Mouse (Mus musculus): ENCODE results near the gene Cbr4. TPM values are rescaled to one million over a fixed set of nuclear protein-coding genes. Genes with fewer than 3 reads are reported as not detected.

Gene Cbr4
- total RNA-seq, 2 experiments from 2014 or later, result 21.4 to 24.5 TPM

DNA sequence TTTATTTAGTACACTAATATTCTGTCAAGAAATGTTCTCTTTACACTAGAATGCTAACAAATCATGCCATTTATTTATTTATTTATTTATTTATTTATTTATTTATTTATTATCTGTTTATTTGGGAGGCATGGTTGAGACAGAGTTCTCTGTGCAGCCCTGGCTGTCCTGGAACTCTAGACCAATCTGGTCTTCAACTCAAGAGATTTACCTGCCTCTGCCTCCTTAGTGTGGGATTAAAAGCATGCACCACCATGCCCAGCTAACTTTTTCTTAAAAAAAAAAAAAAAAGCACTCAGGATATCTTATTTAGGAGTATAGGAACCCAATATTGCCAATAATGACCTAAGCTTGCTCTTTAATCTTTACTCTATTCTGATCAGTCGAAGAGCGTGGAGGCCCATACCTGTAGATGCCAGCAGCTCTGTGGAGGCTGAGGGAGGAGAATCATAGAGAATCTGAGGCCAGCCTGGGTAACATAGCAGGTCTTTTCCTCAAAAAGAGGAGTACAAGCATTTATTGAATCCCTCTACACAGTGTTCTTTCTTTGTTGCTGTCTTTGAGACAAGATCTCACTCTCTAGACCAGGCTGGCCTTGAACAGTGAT, 508 bp upstream of the Cbr4 start:
- DNase-seq (ENCODE audit: low spot score in 2 of 2), result no peak

DNA sequence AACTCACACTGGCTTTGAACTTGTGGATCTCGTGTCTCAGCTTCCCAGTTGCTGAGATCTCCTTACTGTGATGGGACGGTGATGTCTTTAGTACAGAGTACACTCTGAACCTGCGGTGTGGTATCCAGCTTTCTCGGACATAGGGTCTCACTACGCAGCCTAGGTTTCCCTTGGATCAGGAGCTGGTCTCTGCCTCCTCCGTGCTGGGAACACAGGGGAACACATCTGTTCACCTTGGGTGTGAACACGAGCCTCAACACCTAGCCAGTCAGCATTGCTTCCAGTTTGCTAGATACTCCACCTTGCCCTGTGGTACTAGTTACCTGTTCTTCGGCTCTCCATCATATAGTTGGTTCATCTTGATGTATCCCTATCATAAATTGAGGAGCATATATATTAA, 1.1 kb downstream of the Cbr4 start:
- DNase-seq (ENCODE audit: low spot score in 2 of 2), result no peak

DNA sequence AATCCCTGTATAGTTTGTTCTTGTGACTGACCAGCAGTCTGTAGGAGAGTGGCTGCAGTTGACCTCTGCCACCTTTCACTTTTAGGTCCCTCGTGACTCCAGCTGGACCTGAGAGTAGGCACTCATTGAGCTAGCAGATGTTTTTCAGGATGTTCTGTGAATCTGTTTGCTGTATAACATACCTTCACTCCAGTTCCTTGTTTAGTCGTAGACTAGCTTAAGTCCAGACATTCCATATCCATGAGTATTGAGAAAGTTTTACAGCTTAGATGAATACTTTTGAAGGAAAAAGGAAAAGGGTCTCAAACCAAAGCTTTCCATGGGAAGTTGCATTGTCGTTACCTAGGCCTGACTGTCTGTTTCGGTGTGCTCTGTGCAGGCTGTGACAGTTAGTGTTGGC, 9.6 kb downstream of the Cbr4 start:
- DNase-seq (ENCODE audit: low spot score in 2 of 2), result no peak

DNA sequence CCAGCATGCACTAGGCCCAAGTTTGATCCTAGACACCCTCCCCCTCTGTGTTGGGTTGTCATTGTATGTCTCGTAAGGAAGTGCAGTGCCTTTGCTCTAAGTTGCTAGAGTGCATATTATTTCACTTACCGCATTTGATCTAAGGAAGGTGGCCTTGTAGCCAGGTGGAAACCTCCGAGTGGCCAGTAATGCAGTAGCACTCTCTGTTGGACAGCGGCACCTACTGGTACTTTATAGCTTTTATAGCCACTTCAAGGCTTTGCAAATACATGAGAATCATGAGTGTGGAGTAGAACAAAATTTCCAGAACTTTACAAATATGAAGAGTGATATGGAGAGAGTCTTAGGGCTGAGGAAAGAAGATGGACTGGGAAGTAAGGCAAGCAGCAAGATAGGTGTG, 11.5 kb downstream of the Cbr4 start:
- DNase-seq (ENCODE audit: low spot score in 2 of 2), result peak in 1 of 2 experiments; percentile 53

DNA sequence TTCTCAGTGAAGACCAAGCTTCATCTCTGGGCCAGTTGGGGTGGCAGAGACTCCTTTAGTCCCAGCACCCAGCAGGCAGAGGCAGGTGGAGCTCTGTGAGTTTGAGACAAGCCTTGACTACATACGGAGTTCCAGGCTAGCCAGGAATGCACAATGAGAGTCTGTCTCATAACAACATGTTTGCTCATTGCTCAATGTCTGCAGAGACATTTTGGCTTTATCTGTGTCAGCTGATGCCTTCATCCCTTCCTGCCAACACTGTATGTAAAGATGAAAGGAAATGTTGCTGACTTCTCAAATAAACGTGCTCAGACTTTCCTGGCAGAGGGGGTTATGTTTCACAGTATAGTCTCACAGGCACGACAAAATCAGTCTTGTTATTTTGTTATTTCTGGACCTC, 13.4 kb downstream of the Cbr4 start:
- no peak for DNase-seq (ENCODE audit: low spot score in 2 of 2)

DNA sequence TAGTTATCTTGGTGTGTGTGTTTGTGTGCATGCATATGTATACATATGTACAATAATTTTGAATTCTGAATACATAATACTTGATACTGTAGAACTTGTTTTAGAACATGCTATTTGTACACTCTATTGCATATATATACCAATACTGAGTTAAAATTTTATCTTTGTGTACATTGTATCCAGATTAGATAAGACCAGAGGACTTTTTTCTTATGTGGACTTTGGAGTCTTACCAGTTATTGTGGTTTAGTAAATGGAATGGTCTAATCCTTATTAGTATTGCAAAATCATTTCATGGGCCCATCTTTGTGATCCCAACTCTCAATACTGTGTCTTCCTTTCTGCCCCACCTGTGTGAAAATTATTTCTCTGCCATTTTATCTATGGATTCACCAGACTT, 14.7 kb downstream of the Cbr4 start:
- DNase-seq (ENCODE audit: low spot score in 2 of 2), result no peak

DNA sequence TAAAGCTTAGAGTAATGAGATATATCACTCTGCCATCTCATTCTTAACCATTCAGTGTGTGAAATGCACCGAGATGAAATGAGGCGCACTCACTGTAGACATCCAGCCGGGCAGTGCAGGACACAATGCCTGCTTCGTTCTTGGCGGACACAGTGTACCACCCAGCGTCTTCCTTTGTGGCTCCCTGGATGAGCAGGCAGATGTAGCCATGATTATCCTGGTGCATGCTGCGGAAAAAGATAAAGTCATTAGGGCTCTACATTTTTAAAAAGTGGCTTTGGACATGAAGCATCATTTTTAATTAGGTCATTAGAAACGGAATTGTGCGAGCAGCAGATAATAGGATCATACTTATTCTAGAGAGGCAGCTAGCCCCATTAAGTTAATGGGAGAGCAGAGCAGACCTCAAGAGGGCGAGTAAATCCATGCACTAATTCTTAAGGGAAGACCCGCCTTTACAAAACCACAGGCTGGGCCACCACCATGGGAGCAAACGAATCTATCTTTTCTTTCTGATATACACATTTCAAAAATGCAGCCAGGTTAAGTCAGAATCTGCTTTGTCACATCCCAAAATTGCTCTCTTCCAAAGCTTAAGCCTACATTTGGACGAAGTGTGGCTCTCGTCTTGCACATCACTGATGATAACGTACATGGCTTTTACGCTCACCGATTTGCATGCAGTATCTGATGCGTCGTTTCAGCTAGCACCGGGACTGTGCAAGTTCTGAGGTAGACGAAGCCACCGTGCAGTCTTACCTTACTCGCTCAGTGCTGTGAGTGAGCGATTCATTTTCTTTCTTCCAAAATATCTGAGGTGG, 27.8 kb downstream of the Cbr4 start:
- peak in 1 of 2 experiments; percentile 18 for DNase-seq (ENCODE audit: low spot score in 2 of 2)

DNA sequence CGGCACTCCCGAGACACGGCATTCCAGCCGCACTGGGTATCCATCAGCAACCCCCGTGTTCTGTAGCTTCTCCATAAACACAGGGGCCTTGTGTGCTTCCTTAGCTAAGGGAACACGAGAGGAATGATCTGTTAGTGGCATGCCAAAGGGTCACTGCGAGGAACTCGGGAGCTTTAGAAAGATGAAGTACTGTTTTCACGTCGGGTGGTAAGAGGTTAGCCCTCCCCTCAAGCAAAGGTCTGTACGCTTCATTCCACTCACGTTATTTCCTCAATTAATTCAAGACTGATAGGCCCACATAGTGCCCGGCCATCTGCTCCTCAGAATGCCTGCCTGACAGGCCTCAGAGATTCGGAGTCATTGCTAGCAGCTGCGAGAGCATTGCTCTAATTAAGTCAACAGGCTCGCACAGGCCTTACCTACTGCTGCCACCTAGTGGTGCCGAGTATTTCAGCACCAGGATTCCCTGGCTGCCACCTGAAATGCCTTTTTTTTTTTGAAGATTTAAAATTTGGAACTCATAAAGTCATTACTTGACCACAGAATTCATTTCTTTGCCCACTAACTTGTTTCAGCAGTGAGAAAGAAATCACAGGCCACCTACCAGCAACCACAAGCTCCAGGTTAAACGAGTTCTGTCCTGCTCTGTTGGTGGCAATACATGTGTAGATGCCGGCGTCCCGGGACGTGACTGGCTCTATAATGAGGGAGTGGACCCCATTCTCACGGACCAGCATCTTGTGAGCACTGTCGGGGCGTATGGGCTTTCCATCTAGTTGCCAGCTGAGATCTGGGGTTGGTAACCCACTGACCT, 28.6 kb downstream of the Cbr4 start:
- DNase-seq (ENCODE audit: low spot score in 2 of 2), result peak; percentile 72 to 95

DNA sequence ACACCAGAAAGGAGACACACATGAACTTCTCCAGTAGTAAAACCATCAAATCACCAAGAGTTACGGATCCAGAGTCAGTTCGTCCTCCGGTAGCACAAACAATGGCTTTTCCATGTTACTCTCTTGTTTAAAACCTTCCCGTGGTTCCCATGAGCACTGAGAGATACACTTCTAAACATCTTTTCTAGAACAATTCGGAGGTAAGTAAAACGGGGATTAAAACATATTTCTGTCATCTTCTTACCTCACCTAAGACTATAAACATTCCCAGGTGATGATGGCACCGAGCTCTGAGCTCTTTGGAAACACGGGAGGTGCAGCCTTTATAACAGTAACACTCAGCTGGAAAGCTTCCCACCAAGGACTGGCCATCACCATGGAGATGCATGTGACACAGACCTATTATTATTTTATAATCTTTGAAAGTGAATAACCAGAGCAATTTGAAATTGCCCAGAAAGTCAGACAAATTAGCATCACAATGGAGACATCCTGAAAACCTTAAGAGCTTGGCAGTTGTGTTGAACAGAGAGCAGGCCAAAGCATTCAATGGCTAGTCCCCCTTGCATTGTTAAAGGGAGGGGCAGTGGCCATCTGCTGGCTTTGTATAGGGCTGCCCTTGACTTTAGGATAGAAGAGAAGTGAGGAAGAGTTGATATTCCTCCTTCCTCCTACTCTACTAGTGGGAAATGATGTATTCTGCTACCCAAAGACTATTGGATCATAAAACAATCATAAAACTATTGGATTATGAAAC, 29.4 kb downstream of the Cbr4 start:
- DNase-seq (ENCODE audit: low spot score in 2 of 2), result no peak

DNA sequence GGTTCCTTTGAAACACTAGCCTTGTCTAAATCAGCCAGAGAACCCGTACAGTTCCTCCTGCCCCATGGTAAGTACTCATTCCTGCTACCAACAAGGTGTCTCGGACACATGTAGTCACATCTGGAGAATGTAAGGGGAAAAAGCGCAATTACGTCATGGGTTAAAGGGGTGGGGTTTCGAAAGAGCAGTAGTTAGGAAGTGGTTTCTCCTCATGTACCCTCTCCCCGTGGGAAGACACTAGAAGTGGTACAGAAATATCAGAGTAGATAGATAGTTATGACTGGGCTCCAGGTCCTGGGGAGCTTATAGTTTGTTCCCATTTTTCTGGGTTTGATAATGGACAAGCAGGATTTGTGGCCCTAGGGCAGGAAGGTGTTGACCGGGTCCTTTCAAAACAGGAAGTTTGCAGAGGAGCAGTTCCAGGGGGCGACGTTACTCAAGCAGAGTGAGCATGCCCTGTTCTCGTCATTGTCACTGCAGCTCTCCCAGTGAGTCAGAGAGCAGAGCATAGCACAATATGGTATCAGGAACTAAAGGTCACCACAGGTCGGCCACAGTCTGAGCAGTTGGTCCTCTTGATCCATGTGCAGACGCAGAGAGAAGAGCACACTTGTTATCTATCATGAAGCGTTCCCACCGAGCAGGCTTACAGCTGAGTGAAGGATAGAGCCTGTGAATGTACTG, 30.1 kb downstream of the Cbr4 start:
- DNase-seq (ENCODE audit: low spot score in 2 of 2), result no peak

DNA sequence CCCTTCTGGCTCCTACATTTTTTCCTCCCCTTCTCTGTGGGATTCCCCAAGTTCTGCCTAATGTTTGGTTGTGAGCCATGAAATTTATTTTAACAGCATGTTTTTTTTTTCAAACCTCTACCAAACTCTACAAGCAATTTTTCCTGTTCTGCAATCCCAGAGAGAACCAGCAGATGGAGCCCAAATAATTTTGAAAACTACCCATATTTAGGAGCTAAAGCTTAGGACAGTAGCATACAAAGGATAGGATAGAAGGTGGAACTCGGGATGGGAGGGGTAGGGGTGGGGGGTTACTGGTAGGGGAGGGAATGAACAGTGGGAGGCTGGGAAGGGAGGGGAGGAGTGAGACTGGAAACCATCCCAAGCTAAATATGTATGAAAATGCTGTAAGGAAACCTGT, 34.6 kb downstream of the Cbr4 start:
- peak in 1 of 2 experiments; percentile 67 for DNase-seq (ENCODE audit: low spot score in 2 of 2)

DNA sequence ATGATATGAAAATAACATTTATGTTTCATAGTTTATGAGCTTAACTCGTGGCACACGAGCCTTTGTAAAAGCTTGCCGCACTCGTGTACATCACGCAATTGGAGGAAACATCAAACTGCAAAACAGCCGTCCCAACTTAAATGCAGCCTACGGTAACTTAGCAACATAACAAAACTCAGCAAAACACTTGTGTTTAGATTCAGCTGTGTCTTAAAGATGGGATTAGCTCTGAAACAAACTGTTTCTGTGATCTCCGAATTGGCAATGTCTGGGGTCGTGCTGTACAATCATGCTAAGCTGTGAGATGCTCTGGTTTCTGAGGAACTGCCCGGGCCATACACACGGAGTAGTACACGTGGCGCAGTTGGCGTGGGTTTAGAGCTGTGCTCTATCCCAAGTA, 39.5 kb downstream of the Cbr4 start:
- DNase-seq (ENCODE audit: low spot score in 2 of 2), result no peak

DNA sequence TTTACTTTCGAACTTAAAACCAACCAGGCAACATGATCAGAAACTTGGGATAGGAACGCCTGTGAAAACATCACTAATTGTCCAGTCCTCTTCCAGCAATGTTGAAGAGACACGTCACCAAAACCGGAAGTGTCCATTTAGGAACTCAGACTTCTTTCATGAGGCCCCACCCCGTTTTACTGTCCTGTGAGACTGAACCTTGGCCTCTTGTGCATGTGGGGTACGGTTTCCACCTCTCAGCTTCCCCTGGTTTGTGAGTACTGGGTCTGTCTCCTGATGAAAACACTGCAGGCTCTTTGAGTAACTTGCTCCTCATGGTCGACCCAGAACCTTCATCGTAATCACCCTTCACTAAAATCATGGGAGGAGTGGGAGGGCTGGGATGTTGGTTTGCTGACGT, 40.7 kb downstream of the Cbr4 start:
- DNase-seq (ENCODE audit: low spot score in 2 of 2), result no peak

DNA sequence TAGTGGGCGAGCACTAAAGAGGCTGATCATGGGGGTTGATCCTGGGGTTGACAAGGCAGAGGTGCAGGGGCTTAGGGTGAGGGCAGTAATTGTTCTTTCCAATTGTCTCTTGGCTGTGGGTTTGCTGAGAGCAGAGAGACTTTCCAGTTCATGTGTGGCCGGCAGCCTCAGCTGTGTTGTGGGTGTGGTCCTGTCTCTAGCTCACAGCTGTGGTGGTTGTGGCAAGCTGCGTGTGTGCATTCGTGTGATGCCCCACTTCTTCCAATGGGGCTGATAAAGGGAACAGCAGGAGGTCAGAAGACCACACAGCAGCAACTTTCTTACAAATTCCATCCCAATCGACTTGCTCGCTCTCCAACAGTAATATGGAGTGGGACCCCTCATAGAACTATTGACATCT, 41.1 kb downstream of the Cbr4 start:
- DNase-seq (ENCODE audit: low spot score in 2 of 2), result no peak

DNA sequence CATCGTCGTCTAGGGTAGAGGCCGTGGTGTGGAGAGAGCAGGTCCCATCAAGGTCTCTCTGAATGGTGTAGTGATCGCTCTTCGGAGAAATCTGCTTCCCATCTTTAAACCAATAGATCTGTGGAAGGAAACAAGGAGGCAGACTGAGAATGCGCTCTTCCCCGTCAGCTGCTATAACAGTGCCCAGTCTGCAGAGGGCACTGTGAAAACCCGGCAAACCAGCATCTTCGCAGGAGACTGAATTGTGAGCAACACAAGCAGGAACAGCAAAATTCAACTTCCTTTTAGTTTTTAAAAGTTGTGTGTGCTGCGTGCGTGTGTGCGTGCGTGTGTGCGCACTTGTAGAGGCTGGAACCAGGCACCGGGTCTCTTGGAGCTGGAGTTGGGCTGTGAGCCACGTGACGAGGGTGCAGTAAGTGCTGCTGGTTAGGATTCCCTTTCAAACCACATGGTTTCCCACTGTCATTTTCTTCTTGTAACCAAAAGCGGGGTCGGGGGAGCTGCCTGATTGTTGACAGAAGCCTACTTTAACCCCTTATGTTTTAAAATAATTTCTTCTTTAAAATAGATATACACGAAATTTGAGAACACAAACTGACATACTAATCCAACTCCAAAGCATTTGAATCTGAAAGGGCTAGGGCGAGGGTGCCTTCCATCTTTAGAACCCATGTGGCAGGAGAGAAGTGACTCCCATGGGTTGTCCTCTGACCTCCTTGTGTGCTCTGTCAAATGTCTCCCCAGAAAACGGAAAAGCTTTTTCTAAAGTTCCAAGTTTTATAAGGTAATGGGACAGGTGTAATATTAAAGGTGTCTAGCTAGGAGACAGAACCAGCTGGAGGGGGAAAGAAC, 44.6 kb downstream of the Cbr4 start:
- DNase-seq (ENCODE audit: low spot score in 2 of 2), result peak in 1 of 2 experiments; percentile 33

DNA sequence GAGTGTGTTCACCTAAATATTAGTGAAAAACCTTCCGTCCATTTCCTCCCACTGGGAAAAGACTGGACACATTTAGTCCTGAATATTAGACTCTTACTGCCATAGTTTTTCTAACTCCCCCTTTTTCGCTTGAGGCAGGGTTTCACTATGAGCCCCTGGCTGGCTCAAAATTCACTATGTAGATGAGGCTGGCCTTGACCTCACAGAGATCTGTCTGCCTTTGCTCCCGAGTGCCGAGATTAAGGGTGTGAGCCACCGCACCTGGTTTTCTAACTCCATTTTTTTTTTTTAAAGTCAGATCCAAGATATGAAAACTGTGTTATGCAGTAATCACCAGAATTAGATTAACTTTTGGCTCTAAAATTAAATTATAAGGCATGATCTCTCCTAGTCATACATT, 45.3 kb downstream of the Cbr4 start:
- DNase-seq (ENCODE audit: low spot score in 2 of 2), result no peak

DNA sequence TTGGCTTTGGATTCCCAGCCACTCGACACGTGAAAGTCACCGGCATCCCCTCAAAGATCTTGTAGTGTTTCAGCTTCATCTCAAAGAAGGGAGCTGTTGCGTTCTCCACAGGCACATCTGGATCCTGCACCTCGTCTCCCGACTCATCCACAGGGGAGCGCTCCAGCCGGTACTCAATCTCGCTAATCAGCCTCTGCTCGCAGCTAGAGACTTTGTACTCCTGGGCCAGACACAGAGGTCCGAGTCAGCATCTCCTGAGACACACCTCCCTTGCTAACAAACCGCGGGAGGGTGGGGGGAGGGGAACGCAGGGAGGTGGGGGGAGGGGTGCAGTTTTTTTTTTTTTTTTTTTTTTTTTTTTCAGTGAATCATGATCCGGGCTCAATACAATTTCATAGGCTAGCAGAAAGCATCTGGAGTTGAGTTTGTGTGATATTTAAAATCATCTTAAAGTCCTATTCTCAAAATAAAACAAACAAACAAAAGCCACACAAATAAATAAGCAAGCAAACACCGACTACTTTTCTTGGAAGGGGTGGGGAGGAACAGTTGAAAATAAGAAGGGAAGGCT, 45.9 kb downstream of the Cbr4 start:
- DNase-seq (ENCODE audit: low spot score in 2 of 2), result no peak

DNA sequence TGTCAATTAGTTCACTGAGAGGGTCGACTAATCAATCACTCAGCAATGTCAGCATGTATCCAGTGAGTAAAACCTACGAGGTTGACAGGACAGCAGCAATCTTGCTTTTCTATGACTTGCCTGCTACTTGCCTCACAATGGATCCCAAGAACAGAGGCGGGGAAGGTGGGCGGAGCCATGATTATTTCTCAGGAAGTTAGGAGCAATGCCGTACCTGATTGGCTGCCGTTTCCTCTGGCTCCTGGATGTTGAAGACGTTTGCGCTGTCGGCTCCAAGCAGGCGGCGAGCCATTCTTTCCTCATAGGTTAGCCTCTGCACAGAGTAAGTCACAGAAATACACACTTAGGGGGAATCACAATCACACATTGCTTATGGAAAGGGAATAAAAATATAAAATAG, 47.9 kb downstream of the Cbr4 start:
- no peak for DNase-seq (ENCODE audit: low spot score in 2 of 2)

DNA sequence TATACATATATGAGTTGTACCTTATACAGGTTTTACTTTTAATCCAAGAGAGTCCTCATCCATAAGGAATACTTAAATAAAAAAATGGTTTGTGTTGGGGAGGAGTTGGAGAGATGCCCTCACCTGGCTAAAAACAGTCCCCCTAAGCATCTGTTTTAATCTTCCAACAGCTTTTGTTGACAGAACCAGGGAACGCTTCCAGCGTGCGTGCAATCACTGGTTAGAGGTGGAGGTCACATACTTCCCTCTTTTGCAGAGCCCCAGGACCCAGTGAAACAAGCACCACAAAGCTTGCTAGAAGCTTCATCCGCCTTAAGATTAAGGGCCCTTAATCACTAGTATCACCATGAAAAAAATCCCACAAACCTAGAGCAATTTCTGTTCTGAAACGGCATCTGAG, 49.9 kb downstream of the Cbr4 start:
- DNase-seq (ENCODE audit: low spot score in 2 of 2), result no peak

All from layer of hippocampus, adult 18-20 months (tissue).